Mouse (Mus musculus) bone marrow macrophage, adult 2 months (primary cell): ENCODE data around the gene Card14. TPM values are rescaled to one million over a fixed set of nuclear protein-coding genes. Genes with fewer than 3 reads are reported as not detected.

ENCODE experiments used
- H3K27ac ChIP-seq: 2 replicates; pipeline ENCODE4 v1.5.1; 2012; ENCODE audit warnings: low read depth, low read length; ENCODE audit not compliant: insufficient read depth
- H3K4me1 ChIP-seq: 2 replicates; pipeline ENCODE4 v1.6.1; 2012; ENCODE audit warnings: low read length; ENCODE audit not compliant: control insufficient read depth, insufficient read depth
- H3K4me3 ChIP-seq: 2 replicates; pipeline ENCODE4 v1.5.1; 2012; ENCODE audit warnings: mild to moderate bottlenecking, low read length, moderate library complexity; ENCODE audit not compliant: insufficient read depth
- CTCF ChIP-seq: IDR thresholded peaks from 2 replicates; pipeline ENCODE4 v1.5.1; 2012; ENCODE audit warnings: low read depth, mild to moderate bottlenecking, low read length, moderate library complexity
- POLR2A ChIP-seq: IDR thresholded peaks from 2 replicates; pipeline ENCODE4 v1.6.1; 2012; ENCODE audit warnings: mild to moderate bottlenecking, low read depth, low read length, borderline replicate concordance
- polyA plus RNA-seq: library from polyadenylated mRNA; stranded (reverse); fragments of >200 nt; gene quantifications from 2 replicates; pipeline ENCODE4 v1.2.4, GENCODE M21; 2012; ENCODE audit not compliant: missing spikeins, insufficient read depth, insufficient read length

Gene Card14
- polyA plus RNA-seq, 1 experiment, result not detected

DNA sequence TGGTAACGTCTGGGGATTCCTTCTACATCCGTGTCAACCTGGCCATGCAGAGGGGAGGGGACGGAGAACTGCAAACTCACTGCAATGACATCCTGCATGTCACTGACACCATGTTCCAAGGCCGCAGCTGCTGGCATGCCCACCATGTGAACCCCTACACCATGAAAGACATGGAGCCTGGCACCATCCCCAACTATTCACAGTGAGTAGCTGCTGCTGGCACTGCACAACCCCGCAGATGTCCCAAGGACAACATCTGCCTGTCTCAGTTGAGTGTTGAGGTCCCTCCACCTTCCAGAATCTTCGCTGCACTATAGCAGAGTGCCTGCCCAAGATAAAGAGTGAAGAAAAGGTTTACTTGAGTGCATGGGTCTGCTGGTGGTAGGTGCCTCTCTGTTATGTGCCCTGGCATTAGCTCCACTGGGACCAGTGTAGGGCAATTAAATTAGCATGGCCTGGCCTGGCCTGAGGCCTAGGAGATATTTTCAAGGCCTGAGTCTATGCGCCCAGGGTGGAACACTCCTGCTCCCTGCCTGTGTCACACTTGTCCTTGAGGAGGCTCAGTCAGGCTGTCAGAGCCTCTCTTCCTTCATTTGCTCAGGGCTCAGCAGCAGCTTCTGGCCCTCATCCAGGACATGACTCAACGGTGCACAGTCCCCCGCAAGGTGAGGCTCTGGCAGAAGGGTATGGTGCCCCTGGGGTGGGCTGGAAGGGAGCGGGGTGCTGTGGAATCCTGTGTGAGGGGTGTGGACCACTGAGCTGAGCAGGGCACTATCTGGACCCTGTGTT lies 30.9 kb downstream of the Card14 start:
- no peak overlapping the region for H3K27ac ChIP-seq
- H3K4me3 ChIP-seq, result no peak overlapping the region
- TF ChIP-seq POLR2A, result no peak
- no peak for TF ChIP-seq CTCF
- no peaks in the 10 kb centered on the region for H3K4me1 ChIP-seq

DNA sequence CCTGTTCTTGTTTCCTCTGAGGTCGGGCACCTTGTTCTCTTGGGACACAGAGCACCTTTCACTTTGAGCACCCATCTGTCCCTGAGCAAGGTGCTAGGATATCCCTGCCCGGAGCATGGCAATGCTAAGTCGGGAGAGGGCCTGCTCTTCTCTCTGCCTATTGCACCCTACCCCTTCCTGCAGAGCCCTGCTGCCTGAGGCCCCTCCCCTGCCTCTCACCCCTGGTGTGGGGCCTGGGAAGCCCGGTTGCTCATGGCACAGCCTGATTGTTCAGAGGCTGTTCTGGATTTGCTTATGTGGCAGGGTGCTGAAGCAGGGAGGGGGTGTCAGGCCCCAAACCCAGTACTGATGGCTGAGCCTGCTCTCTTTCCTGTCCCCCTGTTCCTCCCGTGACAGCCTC lies 31.6 kb downstream of the Card14 start:
- Histone ChIP-seq H3K4me1 (no peaks in the 10 kb centered on the region), H3K4me3 (no peak overlapping the region), H3K27ac (no peak overlapping the region)
- TF ChIP-seq CTCF, result no peak
- TF ChIP-seq POLR2A, result no peak

DNA sequence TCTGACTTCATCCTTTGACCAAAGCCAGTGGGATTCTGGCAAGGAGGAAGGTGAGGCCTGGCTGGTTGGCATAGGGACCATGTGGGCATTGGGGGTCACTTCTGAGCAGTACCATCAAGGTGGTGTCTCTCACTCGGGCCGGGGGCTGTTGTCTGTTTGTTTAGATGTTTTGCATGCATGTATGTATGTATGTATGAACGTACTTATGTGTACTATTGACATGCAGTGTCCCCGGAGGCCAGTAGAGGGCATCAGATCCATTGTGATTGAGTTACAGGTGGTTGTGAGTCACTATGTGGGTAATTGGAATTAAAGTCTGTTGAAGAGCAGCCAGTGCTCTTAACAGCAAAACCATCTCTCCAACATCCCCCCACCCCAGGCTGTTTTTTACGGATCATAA lies 32.1 kb downstream of the Card14 start:
- Histone ChIP-seq H3K27ac (no peak overlapping the region), H3K4me3 (no peak overlapping the region), H3K4me1 (peaks cover 4% of the 10 kb centered on the region)
- TF ChIP-seq CTCF, result peak; percentile 20; the same call in 1 of the 2 replicates
- no peak for TF ChIP-seq POLR2A

DNA sequence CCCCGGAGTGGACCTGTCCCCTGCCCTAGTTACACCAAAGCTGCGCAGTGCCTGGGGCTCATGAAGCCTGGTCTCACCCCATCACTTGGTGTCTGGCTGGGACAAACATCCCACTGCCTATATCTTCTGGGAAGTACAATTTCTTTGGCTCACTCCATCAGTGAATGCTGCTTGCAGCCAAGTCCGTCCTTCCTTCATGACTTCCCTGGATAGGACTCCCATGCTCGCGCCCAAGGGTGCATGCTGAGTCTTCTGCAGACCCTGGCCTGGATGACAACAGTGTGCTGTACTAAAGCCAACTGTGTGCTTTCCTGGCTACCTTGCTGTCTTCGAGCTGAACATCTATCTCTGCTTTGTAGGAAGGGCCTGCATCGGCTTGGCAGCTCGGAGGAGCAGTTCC lies 36.6 kb downstream of the Card14 start:
- Histone ChIP-seq H3K4me3 (no peak overlapping the region), H3K27ac (no peak overlapping the region), H3K4me1 (peaks cover 33% of the 10 kb centered on the region)
- TF ChIP-seq CTCF, result no peak
- TF ChIP-seq POLR2A, result no peak

DNA sequence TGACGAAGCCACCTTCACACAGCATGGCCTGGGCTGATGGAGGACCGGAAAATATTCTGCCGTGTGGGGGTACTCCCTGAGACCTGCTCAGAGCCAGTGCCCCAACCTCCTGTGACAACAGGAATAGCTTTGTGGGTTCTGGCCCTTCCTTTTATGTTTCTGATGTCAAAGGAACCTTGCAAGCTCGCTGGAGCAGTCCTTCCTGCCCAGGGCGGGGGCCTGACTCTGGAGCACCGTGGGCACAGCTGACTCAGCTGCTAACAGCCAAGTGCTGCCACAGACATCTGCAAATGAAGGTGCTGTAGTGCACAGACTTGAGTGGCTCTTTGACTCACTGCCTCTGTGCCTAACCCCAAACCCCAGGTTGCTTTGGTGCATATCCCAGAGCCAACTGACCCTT lies 37.3 kb downstream of the Card14 start:
- H3K27ac ChIP-seq, result no peak overlapping the region
- H3K4me1 ChIP-seq, result peaks cover 33% of the 10 kb centered on the region
- TF ChIP-seq POLR2A (no peak), CTCF (no peak)
- H3K4me3 ChIP-seq, result no peak overlapping the region

DNA sequence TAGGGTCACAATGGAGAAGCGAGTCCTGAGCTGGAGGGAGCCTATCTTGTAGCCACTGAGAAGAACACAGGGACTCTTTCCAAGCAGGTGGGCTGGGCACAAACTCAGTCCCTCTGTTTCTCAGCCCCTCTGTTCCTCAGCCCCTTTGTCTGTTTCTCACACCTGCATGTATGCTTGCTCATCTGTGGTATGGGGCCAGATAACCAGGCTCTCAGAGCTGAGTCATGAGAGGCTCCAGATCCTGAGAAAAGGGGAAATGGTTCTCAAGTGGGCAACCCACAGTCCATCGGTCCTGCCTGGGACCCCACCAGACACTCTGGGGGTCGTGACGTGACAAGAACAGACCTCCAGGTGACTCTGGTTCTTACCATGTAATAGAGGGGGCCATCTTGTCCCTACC lies 39.6 kb downstream of the Card14 start:
- no peak overlapping the region for H3K4me3 ChIP-seq
- no peak for TF ChIP-seq CTCF
- TF ChIP-seq POLR2A, result no peak
- H3K27ac ChIP-seq, result no peak overlapping the region
- H3K4me1 ChIP-seq, result peaks cover 40% of the 10 kb centered on the region

DNA sequence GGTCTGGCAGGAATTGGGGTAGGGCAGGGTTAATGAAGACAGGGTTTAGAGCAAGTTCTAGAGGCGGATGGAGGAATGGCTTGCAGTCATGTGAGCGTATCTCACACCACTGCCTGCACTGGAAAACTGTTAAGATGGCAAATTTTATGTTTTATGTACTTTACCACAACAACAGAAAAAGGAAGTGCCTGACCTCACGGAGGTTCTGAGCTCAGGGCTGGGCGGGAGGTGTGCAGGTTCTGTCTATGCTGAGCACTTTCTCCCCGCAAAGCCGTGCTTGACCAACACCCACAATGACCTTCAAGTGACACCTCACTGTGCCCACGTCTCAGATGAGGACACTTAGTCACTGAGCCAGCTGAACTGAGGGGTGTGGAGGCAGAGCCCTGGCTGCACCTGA lies 44.5 kb downstream of the Card14 start:
- Histone ChIP-seq H3K4me1 (peaks cover 49% of the 10 kb centered on the region), H3K27ac (peak overlapping the region; percentile 79), H3K4me3 (peak overlapping the region; percentile 6; the same call in 1 of the 2 replicates)
- TF ChIP-seq POLR2A (no peak), CTCF (no peak)

DNA sequence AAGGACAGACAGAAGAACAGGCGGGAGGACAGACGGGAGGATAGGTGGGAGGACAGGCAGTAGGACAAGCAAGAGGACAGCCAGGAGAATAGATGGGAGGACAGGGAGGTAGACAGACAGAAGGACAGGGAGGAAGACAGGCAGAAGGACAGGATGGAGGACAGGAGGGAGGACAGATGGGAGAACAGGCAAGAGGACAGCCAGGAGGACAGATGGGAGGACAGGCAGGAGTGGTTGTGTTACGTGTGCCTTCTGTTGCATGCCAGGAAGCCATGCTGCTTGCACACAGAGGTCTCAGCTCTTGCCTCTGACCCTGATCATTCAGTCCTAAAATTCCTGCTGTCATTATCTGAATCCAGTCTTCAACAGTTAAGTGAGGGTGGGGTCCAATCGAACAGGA lies 46.4 kb downstream of the Card14 start:
- Histone ChIP-seq H3K27ac (peak overlapping the region; percentile 100), H3K4me1 (peaks cover 34% of the 10 kb centered on the region), H3K4me3 (peak overlapping the region; percentile 94; the same call in 1 of the 2 replicates)
- TF ChIP-seq POLR2A, result no peak
- TF ChIP-seq CTCF, result no peak

DNA sequence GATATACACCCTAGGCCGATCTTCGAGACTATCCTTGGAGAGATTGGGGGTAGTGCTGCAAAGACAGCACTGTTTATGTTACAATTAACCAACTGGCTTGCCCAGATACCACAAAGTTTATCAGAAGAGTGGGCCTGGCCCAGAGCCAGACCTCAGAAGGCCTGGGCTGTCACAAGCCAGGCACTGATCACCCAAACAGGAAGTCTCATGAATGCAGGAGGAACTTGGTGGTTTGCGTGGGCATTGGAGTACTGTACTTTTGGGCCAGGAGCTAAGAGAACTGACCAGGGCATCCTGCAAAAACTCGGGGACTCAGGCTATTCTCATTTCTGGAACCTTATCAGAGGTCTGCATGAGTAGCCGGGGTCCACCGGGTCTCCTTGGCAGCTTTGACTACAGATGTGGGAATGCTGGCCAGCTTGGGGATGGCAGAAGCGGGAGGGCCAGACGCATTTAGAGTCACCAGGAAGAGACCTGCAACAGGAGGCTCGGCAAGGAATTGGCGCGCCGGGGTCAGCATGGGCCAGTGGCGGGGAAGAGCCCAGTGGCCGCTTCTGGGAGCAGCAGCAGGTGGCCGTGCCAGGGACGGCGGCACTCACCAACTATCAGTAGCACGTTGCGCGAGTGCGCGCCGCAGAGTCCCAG lies 47.4 kb downstream of the Card14 start:
- Histone ChIP-seq H3K27ac (peak overlapping the region; percentile 100), H3K4me3 (peak overlapping the region; percentile 94), H3K4me1 (peaks cover 34% of the 10 kb centered on the region)
- TF ChIP-seq POLR2A (no peak), CTCF (no peak)
